Mouse (Mus musculus) thymus, postnatal 0 days (tissue): ENCODE measurements around the gene Nek7. TPM values are rescaled to one million over a fixed set of nuclear protein-coding genes. Genes with fewer than 3 reads are reported as not detected.

ENCODE experiments used
- DNase-seq: peaks from one replicate; pipeline ENCODE4 v3.0.0-alpha.2; 2015; ENCODE audit warnings: low spot score
- polyA plus RNA-seq: library from polyadenylated mRNA; unstranded; fragments of >200 nt; fragmentation: Nextera tagmentation; extraction: Ambion mirVana; gene quantifications from 2 replicates; pipeline ENCODE4 v1.2.1, GENCODE M21; 2015

Nek7 gene
- polyA plus RNA-seq = 29.0 and 36.9 TPM in 2 replicates

DNA sequence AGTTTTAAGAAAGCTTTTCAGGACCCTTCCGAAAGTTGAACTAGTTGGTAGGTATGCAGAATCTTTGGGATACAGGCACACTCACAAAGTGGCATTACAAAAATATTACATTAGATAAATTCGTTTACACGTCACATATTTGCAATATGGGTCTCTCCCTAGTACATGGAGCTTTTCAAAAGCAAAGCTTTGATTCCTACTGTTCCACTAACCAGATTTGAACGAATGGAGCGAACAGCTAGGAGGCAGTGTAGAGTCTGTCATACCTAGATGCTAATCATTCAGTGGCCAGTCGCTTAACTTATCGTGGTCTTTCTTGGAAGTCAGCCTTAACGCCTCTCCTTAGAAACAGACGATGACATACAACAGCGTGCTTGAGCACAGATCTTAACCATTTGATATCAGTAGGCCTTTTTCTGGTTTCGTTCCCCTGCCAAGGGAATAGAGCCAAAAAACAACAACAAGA, at the start of gene Nek7:
Gene Nek7 (minus strand): TSS at position 146 of the 466 bp plus-strand sequence.
- DNase-seq = peak; percentile 60

DNA sequence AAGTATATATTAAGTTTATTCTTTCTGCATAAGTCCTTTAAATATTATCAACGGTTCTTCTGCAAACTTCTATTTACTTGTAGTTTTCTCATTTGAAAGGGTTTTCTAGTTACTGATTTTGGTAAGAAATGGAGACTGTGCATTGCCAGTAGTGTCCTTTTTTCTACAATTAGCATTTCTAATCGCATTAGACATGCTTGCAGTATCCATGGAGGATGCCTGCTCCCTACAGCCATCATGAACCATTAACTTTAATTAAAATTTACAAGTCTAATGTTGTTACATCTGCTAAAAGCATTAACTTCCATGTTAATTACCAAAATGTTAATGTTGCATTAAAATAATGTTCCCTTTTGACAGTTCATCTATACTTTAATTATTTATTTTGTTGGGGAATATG, 42.4 kb upstream of the Nek7 start:
- DNase-seq = no peak

DNA sequence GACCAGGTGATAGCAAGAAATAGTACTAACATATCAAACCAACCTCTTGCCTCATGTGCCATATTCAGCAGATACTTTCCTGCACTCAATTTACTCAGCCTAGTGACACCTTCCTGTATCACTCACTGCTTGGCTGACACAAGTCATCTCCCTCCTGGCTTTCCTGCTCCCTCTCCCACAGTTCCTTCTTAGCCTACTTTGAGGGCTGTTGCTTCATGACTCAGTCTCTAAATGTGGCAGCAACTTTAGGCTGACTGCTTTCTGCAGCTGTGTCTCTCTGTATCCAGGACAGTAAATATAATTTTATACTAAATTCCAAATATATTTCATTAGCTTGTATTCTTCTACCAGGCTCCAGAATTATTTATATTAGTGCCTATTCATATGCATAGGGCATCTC, 34.3 kb upstream of the Nek7 start:
- DNase-seq = no peak

DNA sequence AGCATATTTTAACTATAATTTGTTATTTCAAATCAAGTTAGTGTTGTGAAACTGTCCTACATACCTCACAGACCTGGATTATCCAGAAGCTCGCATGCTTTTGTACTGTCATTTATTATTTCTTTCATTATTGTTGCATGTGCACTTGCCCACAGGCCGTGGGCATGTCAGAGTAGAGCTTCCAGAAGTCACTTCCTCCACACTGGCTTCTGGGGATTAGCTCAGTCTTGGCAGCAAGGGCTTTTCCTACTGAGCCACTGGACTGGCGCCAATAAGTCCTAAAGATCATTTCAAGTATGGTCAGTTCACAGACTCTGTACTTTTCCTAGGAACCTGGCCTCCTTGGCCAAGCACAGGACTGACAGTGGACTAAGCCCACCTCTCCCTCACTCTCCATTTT, 25.1 kb upstream of the Nek7 start:
- DNase-seq = no peak

DNA sequence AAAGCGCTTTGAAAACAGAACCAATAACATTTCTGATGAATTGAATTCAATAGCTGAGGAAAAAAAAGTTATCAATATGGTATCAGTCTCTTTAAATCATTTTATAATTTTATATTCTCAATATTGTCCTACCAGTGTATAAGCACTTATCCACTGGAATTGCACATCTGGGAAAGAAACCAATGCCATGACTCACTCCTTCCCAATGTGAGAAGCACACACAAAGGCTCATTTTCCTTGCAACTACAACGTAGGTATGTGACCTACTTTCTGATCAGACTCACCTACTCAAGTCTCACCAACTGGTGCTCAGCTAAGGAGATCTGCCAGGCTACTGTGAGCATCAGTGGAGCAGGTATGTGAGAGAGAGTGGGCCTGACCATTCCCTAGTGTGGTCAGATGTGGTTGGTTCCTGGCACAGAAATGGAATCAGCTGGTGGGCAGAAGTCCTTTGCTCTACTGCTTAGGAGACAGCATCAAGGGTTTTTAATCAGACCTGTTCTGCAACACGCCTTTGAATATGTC, 23.4 kb upstream of the Nek7 start:
- DNase-seq = no peak

DNA sequence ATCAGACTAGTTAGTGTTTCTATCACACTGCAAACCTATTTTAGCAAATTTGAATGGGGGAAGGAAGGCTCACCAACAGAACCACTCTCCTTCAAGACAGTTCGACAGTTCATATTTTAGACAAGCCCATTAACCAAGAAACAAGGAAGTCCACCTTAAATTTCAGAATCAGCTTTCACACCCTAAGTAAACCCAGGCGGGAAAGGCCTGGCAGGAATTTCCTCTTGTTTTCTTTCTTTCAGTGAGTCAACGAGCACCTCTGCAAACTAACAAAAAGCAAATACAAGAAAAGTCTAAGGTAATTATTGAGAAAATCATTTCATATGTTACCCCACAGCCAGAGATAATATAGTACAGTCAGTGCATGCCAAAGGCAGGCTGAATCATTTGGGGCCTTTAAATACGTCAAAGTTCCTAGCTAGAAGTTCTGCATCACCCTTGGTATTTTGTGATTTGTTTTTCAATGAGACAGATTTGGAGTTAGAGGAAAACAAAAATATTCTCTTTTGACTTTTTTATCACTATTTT, 21.1 kb upstream of the Nek7 start:
- DNase-seq = no peak

DNA sequence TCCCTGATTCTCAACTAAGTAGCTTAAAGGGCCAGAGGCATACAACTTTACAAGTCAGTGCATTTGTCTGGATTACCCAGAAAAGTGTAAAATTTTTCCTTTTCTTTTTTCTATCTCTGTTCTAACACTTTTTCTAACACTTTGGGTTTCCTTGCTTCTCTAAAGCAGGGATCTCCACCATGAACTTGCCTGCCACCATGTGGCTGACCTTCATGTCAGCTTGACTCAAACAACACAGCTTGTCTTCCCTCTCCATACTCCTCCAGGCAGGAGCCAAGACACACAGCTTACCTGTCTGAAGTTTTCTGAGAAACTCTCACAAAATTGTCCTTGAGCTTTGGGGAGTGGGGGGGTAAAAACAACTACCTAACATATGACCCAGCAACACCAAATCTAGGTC, 17.9 kb upstream of the Nek7 start:
- DNase-seq = peak; percentile 9

DNA sequence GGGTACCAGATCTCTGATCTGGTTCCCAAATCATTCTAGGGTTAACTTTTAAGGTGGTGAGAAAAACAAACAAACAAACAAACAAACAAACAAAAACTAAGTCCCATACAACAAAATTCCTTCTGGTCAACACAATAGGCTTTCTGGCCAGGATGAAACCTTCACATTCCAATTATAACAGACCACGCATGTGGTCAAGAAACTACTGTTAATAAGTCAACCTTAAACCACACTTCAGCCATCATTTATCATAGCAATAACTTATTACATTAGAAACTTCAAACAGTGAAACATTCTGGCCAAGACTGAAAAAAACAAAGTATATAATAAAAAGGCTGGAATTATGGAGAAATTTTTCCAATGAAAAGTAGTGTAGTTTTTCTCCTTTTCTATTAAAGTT, 14.6 kb upstream of the Nek7 start:
- no peak for DNase-seq

DNA sequence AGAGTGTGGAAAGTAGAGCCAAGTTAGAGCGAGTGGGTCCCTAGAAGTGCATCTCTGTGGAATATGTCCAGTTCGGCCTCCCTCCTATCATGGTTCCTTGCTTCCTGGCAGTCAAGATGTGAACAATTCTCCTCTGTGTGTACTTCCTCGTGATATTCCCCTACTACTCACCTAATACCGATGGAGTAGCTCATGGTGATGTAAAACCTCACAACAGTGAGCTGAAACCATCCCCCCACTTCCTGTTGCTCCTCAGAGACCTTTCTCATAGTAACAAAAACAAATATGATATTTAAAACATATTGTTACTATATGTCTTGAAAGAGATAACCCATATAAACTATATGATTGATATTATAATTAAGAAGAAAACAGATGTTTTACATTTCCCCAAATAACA, 9.0 kb upstream of the Nek7 start:
- DNase-seq = no peak

DNA sequence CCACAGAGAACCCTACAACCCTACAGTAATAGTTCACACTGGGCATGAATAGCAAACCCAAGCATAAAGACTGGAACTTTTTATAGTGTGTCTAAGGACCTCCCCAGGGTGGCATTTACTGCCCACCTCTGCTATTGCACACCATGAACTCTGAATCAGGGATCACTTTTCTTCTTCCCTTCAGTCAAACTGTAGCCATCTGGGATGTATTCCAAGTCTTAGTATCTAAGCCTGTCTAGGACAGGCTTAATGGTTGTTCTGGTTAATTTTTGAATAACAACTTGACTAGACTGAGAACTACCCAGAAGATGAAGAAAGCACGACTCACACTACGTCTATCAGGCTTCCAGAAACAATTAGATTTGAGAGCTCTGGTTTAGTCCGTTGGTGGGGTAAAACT, 8.5 kb upstream of the Nek7 start:
- no peak for DNase-seq

DNA sequence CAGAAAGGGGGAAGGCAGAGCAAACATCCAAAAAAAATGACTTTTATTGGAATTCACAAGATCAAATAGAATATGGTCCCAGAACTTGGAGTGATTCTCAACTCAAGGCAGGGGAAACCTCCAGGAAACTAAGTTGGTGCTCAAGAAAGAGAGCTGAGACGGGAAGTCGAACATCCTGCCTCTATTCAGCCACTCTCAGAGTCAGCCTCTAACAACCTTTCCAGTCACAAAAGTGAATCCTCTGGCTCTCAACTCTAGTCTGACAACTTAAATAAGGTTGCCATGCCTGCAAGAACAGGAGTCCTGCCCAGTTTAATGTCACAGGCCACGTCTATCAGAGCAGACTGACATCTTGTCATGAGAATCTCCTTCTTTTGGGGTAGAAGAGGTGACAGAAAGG, 7.9 kb upstream of the Nek7 start:
- DNase-seq = no peak

DNA sequence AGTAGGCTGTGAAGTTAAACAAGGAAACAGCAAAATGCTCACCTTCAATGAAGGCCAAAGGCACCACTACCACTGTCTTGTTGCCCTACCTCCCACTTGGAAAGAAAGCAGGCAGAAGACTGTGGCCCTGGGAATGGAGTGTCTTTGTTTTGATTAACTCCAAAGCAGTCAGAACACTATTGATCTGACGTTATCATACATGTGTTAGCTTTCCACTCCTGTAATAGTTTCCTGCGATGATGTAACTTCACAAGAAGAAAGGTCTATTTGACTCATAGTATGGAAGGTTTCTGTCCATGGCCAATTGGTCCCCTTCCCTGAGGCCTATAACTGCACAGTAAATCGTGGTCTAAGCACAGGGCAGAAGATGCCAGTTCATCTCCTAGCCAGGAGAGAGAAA, 6.3 kb upstream of the Nek7 start:
- no peak for DNase-seq

DNA sequence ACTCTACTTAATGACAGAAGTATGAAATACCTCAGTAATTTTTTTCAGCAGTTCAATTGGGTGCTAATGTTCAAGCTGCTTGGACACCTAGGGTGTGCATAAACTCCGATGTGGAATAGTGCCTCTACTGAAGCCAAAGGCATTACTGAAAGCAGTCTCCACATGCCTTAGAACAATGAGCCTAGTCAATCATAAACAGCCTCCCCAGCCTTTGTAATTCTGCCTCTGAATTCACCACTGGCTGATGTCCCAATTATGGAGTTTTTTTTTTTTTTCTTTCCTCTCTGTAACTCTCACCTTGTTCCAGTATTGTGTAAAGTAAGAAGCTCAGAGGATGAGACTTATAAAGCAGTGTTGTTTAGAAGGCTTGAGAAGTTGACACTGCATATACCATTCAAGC, 3.9 kb upstream of the Nek7 start:
- no peak for DNase-seq

DNA sequence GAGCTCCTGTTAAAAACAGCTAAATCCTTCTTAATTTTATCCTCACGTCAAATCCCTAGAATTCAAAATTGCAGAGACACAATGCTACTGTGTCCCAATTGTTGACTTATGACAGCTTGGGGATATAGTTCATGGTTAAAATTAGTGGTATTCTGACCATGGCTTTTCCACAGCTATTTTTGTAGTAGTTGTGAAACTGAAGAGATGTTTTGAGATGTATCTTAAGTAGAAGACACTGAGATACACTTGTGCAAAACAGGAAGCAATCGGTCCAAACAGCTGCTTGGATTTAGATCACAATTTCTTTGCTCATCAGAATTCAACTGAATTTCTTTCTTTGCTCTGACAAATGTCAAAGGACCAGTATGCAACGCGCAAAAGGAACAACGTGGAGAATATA, 2.9 kb upstream of the Nek7 start:
- DNase-seq = no peak

DNA sequence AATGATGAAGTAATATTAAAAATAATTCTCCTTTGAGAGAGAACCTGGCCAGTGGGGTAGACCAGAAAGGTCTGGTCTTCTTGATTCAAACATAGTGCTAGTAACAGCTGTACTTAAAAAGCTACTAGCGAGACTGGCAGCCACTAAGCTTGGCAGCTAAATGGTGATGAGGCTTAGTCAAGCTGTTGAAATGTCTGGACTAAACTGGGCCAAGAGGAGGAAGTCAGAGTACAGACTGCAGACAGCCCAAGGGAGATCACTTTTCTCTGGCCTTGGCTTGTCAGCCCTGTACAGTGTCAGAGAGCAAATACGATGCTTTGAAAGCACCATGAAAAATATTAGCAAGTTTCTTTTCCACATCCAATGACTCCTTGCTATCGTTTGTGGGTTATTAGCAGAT, 2.5 kb upstream of the Nek7 start:
- no peak for DNase-seq

DNA sequence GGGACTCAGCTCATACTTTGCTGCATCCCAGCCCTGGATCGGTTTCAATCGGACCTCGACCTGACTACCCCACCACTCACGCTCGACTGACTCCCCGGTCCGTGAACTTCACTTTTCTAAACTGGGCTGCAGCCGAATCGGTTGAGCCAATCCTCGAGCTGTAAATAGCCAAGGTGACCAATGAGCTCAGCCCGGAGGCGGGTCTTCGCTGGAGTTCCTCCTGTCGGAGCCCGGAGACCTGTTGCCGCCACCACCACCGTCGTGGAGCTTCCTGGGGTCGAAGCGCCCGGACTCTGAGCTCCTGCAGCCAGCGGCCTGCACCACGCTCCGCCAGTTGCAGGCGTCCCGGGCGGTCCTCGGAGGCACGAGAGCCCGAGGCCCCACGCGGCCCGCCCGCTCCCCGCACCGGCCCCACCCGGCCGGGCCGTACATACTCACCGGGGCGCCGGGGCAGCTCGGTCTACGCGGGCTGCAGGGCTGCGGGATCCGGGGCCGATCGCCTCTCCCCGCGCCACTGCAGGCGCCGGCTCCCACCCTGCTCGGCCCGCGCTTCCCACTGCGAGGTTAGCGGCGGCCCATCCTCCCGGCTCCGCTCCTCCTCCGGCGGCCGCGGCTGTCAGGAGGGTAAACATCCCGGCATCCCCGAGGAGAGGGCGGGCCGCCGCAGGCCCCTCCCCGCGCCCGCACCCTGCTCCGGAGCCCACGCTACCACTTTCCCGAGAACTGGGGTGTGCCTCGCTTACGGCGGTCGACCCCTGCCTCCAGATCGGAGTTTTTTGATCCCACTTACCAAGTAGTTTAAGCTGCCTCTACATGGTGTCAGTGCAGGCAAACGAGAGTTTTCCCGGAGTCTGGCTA, 598 bp downstream of the Nek7 start:
- peak; percentile 95 for DNase-seq

DNA sequence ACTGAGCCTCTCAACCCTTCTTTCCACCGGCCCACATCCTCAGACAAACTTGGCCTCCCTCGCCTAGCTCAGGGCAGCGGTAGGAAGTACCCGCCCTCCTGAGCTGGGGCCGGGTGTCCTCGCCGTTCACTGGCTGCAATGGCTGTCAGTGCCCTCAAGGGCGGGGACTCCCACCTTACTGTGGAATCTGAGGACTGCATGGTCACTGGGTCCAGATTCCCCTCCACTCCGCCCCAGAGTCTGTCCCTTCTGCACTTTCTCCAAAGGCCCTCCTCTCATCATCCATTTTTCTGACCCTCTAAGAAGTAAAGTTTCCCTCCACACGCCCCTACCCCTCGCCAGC, 2.0 kb downstream of the Nek7 start:
- DNase-seq = peak; percentile 78

DNA sequence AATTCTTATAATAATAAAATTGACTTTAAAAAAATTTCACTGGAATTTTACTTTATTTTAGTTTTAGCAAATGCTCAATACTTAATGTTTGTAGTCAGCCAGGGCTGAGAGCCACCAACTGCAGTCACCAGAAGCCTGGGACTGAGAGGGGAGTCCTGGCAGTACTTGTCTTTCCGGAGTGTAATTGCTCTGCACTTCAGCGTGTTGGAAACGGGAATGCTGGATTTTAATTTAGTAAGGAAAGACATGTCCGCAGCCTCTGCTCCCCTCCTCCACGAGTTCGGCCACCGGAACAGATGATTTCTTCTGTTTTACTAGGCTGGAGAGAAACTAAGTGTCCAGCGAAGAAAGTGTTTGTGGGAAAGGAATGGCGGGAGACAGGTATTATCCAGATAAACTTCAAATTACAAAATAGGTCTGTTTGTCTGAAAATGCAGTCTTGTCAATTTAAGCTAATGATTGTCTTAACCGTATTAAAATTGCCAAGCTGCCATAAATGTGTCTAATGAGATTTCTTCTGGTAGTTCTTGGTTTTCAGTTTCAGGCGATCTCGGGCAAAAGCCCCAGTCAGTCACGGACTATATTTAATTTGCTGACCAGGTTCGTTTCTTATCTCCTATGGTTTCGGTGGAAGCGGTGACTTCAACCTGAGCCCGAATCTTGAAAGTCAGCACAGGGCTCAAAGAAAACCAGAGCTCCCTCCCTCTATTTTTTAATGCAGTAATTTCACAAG, 2.5 kb downstream of the Nek7 start:
- no peak for DNase-seq

DNA sequence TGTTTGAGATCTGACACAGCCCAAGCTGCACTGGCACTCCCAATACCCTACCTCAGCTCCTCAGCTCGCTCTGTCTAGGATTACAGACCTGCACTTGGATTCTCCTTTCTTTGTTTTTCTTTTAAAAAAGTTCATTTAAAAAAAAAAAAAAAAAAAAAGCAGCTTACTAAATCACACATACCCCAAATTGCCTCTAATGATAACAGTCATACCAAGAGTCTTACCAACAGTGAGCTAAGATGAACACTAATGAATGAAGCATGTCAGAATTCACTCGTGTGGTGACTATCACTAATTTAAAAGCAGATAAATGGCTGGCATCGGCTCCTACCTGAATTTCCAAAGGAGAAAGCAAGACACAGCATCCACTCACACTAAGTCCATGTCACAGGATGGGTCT, 4.6 kb downstream of the Nek7 start:
- no peak for DNase-seq

DNA sequence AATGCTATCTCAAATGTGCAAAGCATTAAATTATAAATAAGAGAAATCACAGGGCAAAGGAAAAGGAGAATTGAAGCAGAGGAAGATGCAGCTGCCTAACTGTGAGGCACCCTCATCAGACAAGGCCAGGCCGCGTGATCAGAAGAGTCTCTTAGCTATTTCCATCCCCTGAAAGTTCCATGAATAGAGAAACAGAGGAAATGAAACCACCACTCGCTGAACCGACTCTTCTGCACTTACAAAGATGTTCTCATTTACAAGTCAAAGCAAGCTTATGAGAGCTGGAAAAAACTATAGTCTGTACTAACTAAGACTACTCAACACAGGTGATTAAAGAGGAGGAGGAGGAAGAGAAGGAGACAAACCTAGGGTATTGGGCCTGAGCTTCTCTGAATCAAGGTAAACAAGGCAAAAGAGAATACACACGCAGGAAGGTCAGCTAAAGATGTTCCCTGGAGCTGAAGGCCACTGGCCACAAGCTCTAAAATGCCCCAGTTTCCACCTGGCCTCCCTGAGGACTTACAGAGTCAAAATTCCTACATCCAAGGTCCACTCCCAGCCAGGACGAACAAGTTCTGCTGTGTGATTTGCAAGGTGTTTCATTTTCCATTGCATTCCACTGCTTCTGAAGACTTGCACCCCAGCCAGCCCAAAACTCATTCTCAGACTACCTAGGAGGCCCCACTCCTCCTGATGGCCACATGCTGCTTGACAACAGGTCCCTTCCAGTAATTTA, 5.2 kb downstream of the Nek7 start:
- peak; percentile 13 for DNase-seq

DNA sequence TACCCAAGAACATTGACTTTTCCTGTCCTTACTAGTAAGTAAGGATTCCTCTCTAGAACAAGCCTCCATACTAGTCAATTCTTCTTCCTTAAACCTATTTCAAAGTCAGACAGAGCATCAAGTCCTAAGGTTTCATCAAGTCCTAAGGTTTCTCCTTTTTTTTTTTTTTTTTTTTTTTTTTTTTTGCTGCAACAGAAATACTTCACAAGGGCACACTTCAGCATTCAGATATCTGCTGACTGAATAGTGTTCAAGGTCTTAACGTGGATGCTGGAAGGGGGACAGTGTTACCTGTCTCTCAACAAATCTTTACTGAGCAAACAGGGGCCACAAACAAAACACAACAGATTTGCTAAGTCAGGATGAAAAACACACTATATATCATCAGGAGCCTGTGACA, 7.8 kb downstream of the Nek7 start:
- no peak for DNase-seq

DNA sequence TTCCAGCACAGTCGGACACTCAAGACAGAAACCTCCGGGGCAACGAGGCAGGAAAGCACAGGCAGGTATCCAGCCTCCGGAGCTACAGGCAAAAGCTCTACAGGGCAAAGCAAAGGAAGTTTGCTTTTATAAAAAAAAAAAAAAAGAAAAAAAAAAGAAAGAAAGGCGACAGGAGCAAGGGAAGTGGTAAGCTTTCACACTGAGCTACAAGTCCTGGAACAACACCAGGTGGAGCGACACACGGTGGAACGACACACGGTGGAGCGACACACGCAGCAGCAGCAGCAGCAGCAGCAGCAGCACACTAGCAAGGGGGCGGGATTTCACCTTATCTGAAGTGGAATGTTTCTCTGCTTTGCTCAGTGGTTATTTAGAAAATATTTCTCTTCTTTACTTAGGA, 10.8 kb downstream of the Nek7 start:
- no peak for DNase-seq
